23 mouse cellular contexts compared by ENCODE assay signal in genomic region chr10:68441931-68442662, GRCm38 (mm10).
DNase-seq lines count a peak whose midpoint lies in the region; ATAC-seq and TF ChIP-seq lines count a peak whose summit lies in the region.
"Had no signal": no experiment of that assay in that cellular context is flagged by ENCODE, and none has a peak within 500 bp of the region (broad histone marks: within the 10 kb centered on the region; RNA-seq: fewer than 3 reads in every experiment).

No protein-coding gene starts in this region.

- no peak overlapping the region for H3K4me3 ChIP-seq in lung, embryonic 14.5 days (ENCODE audit: low read depth, low read length)
- H3K4me3 ChIP-seq in lung, adult 2 months (replicated peaks; ENCODE audit: extremely low read depth, low read depth, low read length) = no peak overlapping the region
- no peak overlapping the region for H3K4me3 ChIP-seq in CH12.LX (replicated peaks in 1 of 3; ENCODE audit: low read depth in 2 of 3, low read length in 2 of 3, poor library complexity in 1 of 3)
- H3K4me3 ChIP-seq in embryonic facial prominence, embryonic 14.5 days (ENCODE audit: low read depth, low read length) = no peak overlapping the region
- no peak overlapping the region for H3K4me3 ChIP-seq in limb, embryonic 12.5 days (replicated peaks)
- H3K4me3 ChIP-seq: heart, embryonic 10.5 days; hindbrain, embryonic 15.5 days; neural tube, embryonic 13.5 days; stomach, embryonic 15.5 days had no signal

- no peak for TF ChIP-seq CTCF in lung, embryonic 14.5 days (IDR thresholded peaks at IDR 0.05; ENCODE audit: low read depth)
- TF ChIP-seq CTCF in lung, adult 2 months (IDR thresholded peaks at IDR 0.05; ENCODE audit: insufficient read depth, low read length) = no peak
- no peak for TF ChIP-seq CTCF in CH12.LX (conservative IDR thresholded peaks at IDR 0.05 in 1 of 2, IDR thresholded peaks at IDR 0.05 in 1 of 2; ENCODE audit: low read depth in 2 of 2, low read length in 2 of 2)

- peaks cover 18% of the 10 kb centered on the region for H3K4me1 ChIP-seq in lung, embryonic 14.5 days (ENCODE audit: insufficient read depth)
- H3K4me1 ChIP-seq in lung, adult 2 months (ENCODE audit: control insufficient read depth, insufficient read depth, low read length) = peaks cover 10% of the 10 kb centered on the region
- H3K4me1 ChIP-seq in CH12.LX (ENCODE audit: control insufficient read depth in 1 of 2, insufficient read depth in 2 of 2) = peaks cover 9 to 63% of the 10 kb centered on the region in 2 experiments
- H3K4me1 ChIP-seq in embryonic facial prominence, embryonic 14.5 days (ENCODE audit: control insufficient read depth, insufficient read depth, low read length) = peaks cover 42% of the 10 kb centered on the region
- peaks cover 48% of the 10 kb centered on the region for H3K4me1 ChIP-seq in limb, embryonic 12.5 days (replicated peaks)

- no peaks in the 10 kb centered on the region for H3K79me2 ChIP-seq in CH12.LX (replicated peaks; ENCODE audit: control insufficient read depth, extremely low read depth, insufficient read depth, poor library complexity, severe bottlenecking)

- no peak for TF ChIP-seq RAD21 in CH12.LX (IDR thresholded peaks at IDR 0.05; ENCODE audit: low read depth, low read length)

- no peak for ATAC-seq in lung, embryonic 14.5 days (ENCODE audit: insufficient read depth)
- ATAC-seq in embryonic facial prominence, embryonic 14.5 days (ENCODE audit: low read depth) = no peak
- no peak for ATAC-seq in limb, embryonic 12.5 days (ENCODE audit: insufficient number of reproducible peaks, insufficient read depth, low FRiP score, low TSS enrichment, low read depth)
- ATAC-seq: intestine, embryonic 16.5 days; Patski had no signal

- no peak overlapping the region for H3K4me2 ChIP-seq in lung, embryonic 14.5 days
- H3K4me2 ChIP-seq in CH12.LX (ENCODE audit: insufficient read depth, low read depth, poor library complexity, severe bottlenecking) = peak overlapping the region; percentile 54
- H3K4me2 ChIP-seq in embryonic facial prominence, embryonic 14.5 days (ENCODE audit: low read depth, low read length) = no peak overlapping the region
- H3K4me2 ChIP-seq in limb, embryonic 12.5 days = peak overlapping the region; percentile 38; the same call in 1 of the 2 replicates
- H3K4me2 ChIP-seq: neural tube, embryonic 13.5 days; stomach, embryonic 15.5 days had no signal

- intact Hi-C loops in left cerebral cortex, postnatal 10 days (cut with DNase I) = no loop called here

- 56% methylated on average over 10 of the region's 10 CpGs for WGBS in lung, embryonic 14.5 days
- WGBS in lung, adult 2 months = 61% methylated on average over 10 of the region's 10 CpGs
- 38% methylated on average over 10 of the region's 10 CpGs for WGBS in embryonic facial prominence, embryonic 14.5 days
- 59% methylated on average over 10 of the region's 10 CpGs for WGBS in limb, embryonic 12.5 days

- no peak for TF ChIP-seq POLR2A in lung, adult 2 months (IDR thresholded peaks at IDR 0.05; ENCODE audit: borderline replicate concordance, extremely low read depth, low read depth, low read length)
- TF ChIP-seq POLR2A in CH12.LX (IDR thresholded peaks at IDR 0.05; ENCODE audit: low read depth, low read length) = no peak

- H3K9ac ChIP-seq in lung, embryonic 14.5 days = no peak overlapping the region
- peak overlapping the region; percentile 71 for H3K9ac ChIP-seq in CH12.LX (ENCODE audit: insufficient read depth, low read depth)
- no peak overlapping the region for H3K9ac ChIP-seq in embryonic facial prominence, embryonic 14.5 days (ENCODE audit: low read depth, low read length)
- no peak overlapping the region for H3K9ac ChIP-seq in limb, embryonic 12.5 days (replicated peaks)
- H3K9ac ChIP-seq: hindbrain, embryonic 15.5 days; neural tube, embryonic 13.5 days; stomach, embryonic 15.5 days had no signal

- H3K27ac ChIP-seq in lung, embryonic 14.5 days (ENCODE audit: low read depth) = no peak overlapping the region
- H3K27ac ChIP-seq in CH12.LX (ENCODE audit: insufficient read depth, low read depth) = peak overlapping the region; percentile 90
- peak overlapping the region; percentile 53; the same call in 1 of the 2 replicates for H3K27ac ChIP-seq in embryonic facial prominence, embryonic 14.5 days (replicated peaks; ENCODE audit: low read depth, low read length)
- peak overlapping the region; percentile 54 for H3K27ac ChIP-seq in limb, embryonic 12.5 days
- H3K27ac ChIP-seq: hindbrain, embryonic 15.5 days; neural tube, embryonic 13.5 days; stomach, embryonic 15.5 days had no signal

- no peaks in the 10 kb centered on the region for H3K27me3 ChIP-seq in lung, embryonic 14.5 days (ENCODE audit: insufficient read depth, low read length)
- H3K27me3 ChIP-seq in CH12.LX (replicated peaks) = no peaks in the 10 kb centered on the region
- no peaks in the 10 kb centered on the region for H3K27me3 ChIP-seq in embryonic facial prominence, embryonic 14.5 days (replicated peaks; ENCODE audit: control insufficient read depth, insufficient read depth, low read length)
- H3K27me3 ChIP-seq in limb, embryonic 12.5 days = no peaks in the 10 kb centered on the region
- H3K27me3 ChIP-seq: hindbrain, embryonic 15.5 days; neural tube, embryonic 13.5 days; Patski; stomach, embryonic 15.5 days had no signal

- DNase-seq in lung, embryonic 14.5 days = peak; percentile 12
- no peak for DNase-seq in lung, adult 2 months
- no peak for DNase-seq in CH12.LX (ENCODE audit: extremely low read depth)
- DNase-seq in embryonic facial prominence, embryonic 14.5 days (ENCODE audit: low spot score) = peak; percentile 60
- no peak for DNase-seq in cerebellum, postnatal 25 days
- DNase-seq in left cerebral cortex, postnatal 10 days (ENCODE audit: extremely low spot score in 1 of 2, low spot score in 2 of 2) = no peak
- DNase-seq: adrenal gland, adult 8-10 months; cerebellum, adult 2 months; cerebellum, postnatal 36 days; embryo, embryonic 11 days; layer of hippocampus, adult 9-11 months; lung, postnatal 4 days; midbrain, embryonic 14.5 days; right cerebral cortex, adult 18-20 months; thymus, adult 2 months; thymus, postnatal 4 days had no signal

- in situ Hi-C loops in CH12.LX (cut with MboI; ENCODE audit: low pct_ligation_motif_present, low pct_unique_long_range_greater_than_20kb, low sequenced_read_pairs) = no loop called here

- dilution Hi-C loops in CH12.LX (cut with MboI; ENCODE audit: extremely low pct_ligation_motif_present, extremely low pct_unique_long_range_greater_than_20kb, low sequenced_read_pairs) = no loop called here

- H3K36me3 ChIP-seq in lung, embryonic 14.5 days (ENCODE audit: insufficient read depth) = no peaks in the 10 kb centered on the region
- H3K36me3 ChIP-seq in CH12.LX (replicated peaks in 1 of 2; ENCODE audit: control insufficient read depth in 1 of 2, insufficient read depth in 1 of 2, low read length in 1 of 2) = no peaks in the 10 kb centered on the region
- H3K36me3 ChIP-seq in embryonic facial prominence, embryonic 14.5 days (ENCODE audit: control insufficient read depth, insufficient read depth, low read length) = no peaks in the 10 kb centered on the region
- no peaks in the 10 kb centered on the region for H3K36me3 ChIP-seq in limb, embryonic 12.5 days
- H3K36me3 ChIP-seq: heart, embryonic 10.5 days; hindbrain, embryonic 15.5 days; neural tube, embryonic 13.5 days; stomach, embryonic 15.5 days had no signal

- TF ChIP-seq EP300 in CH12.LX (IDR thresholded peaks at IDR 0.05; ENCODE audit: low read length) = no peak

- H3K9me3 ChIP-seq in lung, embryonic 14.5 days (ENCODE audit: low read depth, low read length) = no peaks in the 10 kb centered on the region
- H3K9me3 ChIP-seq in CH12.LX (replicated peaks; ENCODE audit: low read length) = no peaks in the 10 kb centered on the region
- H3K9me3 ChIP-seq in embryonic facial prominence, embryonic 14.5 days (ENCODE audit: control insufficient read depth, low read length) = no peaks in the 10 kb centered on the region
- H3K9me3 ChIP-seq in limb, embryonic 12.5 days = no peaks in the 10 kb centered on the region
- H3K9me3 ChIP-seq: heart, embryonic 10.5 days; hindbrain, embryonic 15.5 days; neural tube, embryonic 13.5 days; stomach, embryonic 15.5 days had no signal

TF ChIP-seq in CH12.LX, 34 proteins besides CTCF, POLR2A, EP300 and RAD21:
- TF ChIP-seq MYC (IDR thresholded peaks at IDR 0.05; ENCODE audit: low read depth, low read length) (no peak), MXI1 (IDR thresholded peaks at IDR 0.05; ENCODE audit: low read depth, low read length) (no peak), MAFK (IDR thresholded peaks at IDR 0.05; ENCODE audit: insufficient replicate concordance, low read length) (no peak), MAX (IDR thresholded peaks at IDR 0.05; ENCODE audit: low read length) (peak; percentile 28; the same call in 1 of the 2 replicates), JUND (conservative IDR thresholded peaks at IDR 0.05; ENCODE audit: low read depth, low read length) (peak; percentile 39; the same call in 1 of the 2 replicates), USF2 (conservative IDR thresholded peaks at IDR 0.05; ENCODE audit: low read depth, low read length) (peak; percentile 59), ZMIZ1 (IDR thresholded peaks at IDR 0.05; ENCODE audit: low read depth, low read length) (no peak), BHLHE40 (IDR thresholded peaks at IDR 0.05; ENCODE audit: low read depth, low read length) (peak; percentile 52), UBTF (IDR thresholded peaks at IDR 0.05; ENCODE audit: low read depth, low read length) (no peak), ZNF384 (IDR thresholded peaks at IDR 0.05; ENCODE audit: low read depth, low read length) (peak; percentile 96), E2F4 (IDR thresholded peaks at IDR 0.05; ENCODE audit: insufficient replicate concordance, low read depth, low read length) (no peak), RCOR1 (conservative IDR thresholded peaks at IDR 0.05; ENCODE audit: low read depth, low read length) (no peak), USF1 (IDR thresholded peaks at IDR 0.05; ENCODE audit: low read depth, low read length) (peak; percentile 42)

Comparison
In these comparisons a context has a peak if more than half of its experiments do, and no peak if none do; other contexts are left out.
1. DNase-seq: peak in lung, embryonic 14.5 days (single experiment) and embryonic facial prominence, embryonic 14.5 days (single experiment); none in lung, adult 2 months (single experiment), CH12.LX (single experiment), cerebellum, postnatal 25 days (0 of 2) and left cerebral cortex, postnatal 10 days (0 of 2).
2. H3K4me2 ChIP-seq: peak in CH12.LX (single experiment) and limb, embryonic 12.5 days (single experiment); none in lung, embryonic 14.5 days (single experiment) and embryonic facial prominence, embryonic 14.5 days (single experiment).